Mouse (Mus musculus) liver, postnatal 0 days (tissue): ENCODE measurements at regions not wholly inside any gene's neighbourhood (a gene's known extent, or its start where the extent isn't known, plus 50 kb on each side); places are given as distances from the start of the nearest gene placed in this dataset.

Source experiments
- ATAC-seq: fragments of 200-750 bp; cut with Nextera tagmentation; 2 replicates; pipeline ENCODE4 v1.8.0; 2017; ENCODE audit warnings: mild to moderate bottlenecking, moderate library complexity
- DNase-seq: peaks from one replicate; pipeline ENCODE4 v3.0.0-alpha.2; 2016
- H3K27ac ChIP-seq: fragments of 300-500 bp; sonication (generic); 2 replicates; pipeline ENCODE4 v1.5.1; 2014; ENCODE audit warnings: antibody characterized with exemption, moderate library complexity, mild to moderate bottlenecking, low read depth
- H3K27me3 ChIP-seq: fragments of 300-500 bp; sonication (generic); 2 replicates; pipeline ENCODE4 v1.6.1; 2014; ENCODE audit warnings: low read length, control low read depth, mixed read lengths; ENCODE audit not compliant: insufficient read depth
- H3K36me3 ChIP-seq: fragments of 300-500 bp; sonication (generic); replicated peaks from 2 replicates; pipeline ENCODE4 v1.6.1; 2014; ENCODE audit warnings: mild to moderate bottlenecking, control low read depth, low read length, moderate library complexity, mixed read lengths; ENCODE audit not compliant: insufficient read depth
- H3K4me1 ChIP-seq: fragments of 300-500 bp; sonication (generic); 2 replicates; pipeline ENCODE4 v1.6.1; 2014; ENCODE audit warnings: antibody characterized with exemption, mild to moderate bottlenecking, control low read depth; ENCODE audit not compliant: insufficient read depth
- H3K4me2 ChIP-seq: fragments of 300-500 bp; sonication (generic); 2 replicates; pipeline ENCODE4 v1.6.1; 2014; ENCODE audit warnings: low read depth, mild to moderate bottlenecking, low read length, moderate library complexity, mixed read lengths
- H3K4me3 ChIP-seq: fragments of 300-500 bp; sonication (generic); 2 replicates; pipeline ENCODE4 v1.5.1; 2014; ENCODE audit warnings: low read depth, low read length
- H3K9ac ChIP-seq: fragments of 300-500 bp; sonication (generic); replicated peaks from 2 replicates; pipeline ENCODE4 v1.6.1; 2014; ENCODE audit warnings: mild to moderate bottlenecking, moderate library complexity
- H3K9me3 ChIP-seq: fragments of 300-500 bp; sonication (generic); 2 replicates; pipeline ENCODE4 v1.6.1; 2016; ENCODE audit warnings: mild to moderate bottlenecking, control low read depth, low read length, mixed read lengths
- CTCF ChIP-seq: sonication (generic); IDR thresholded peaks from 2 replicates; pipeline ENCODE4 v1.5.1; 2016; ENCODE audit warnings: antibody characterized with exemption, low read depth
- EP300 ChIP-seq: IDR thresholded peaks from 2 replicates; pipeline ENCODE4 v1.6.1; 2016; ENCODE audit warnings: antibody characterized with exemption, low read depth, mild to moderate bottlenecking
- WGBS: fragments of 180-500 bp; shearing (Covaris S2); extraction: QIAGEN DNeasy Blood & Tissue Kit; methylation state at CpG from one replicate; pipeline ENCODE4 v1.1.7; 2014; ENCODE audit not compliant: insufficient replicate concordance; 5-methylcytosine and 5-hydroxymethylcytosine counted together

GRCm38 (mm10) chr4:142694926-142695325 lies 455.7 kb upstream of the Kazn start:
- H3K9me3 ChIP-seq, result no peaks in the 10 kb centered on the region
- ATAC-seq, result no peak
- no peaks in the 10 kb centered on the region for H3K27me3 ChIP-seq
- H3K36me3 ChIP-seq, result no peaks in the 10 kb centered on the region
- H3K4me3 ChIP-seq, result no peak overlapping the region
- H3K4me1 ChIP-seq, result no peaks in the 10 kb centered on the region
- no peak for TF ChIP-seq CTCF
- TF ChIP-seq EP300, result no peak
- no peak overlapping the region for H3K4me2 ChIP-seq
- WGBS, result 69% methylated on average over 13 of the region's 13 CpGs
- no peak overlapping the region for H3K27ac ChIP-seq
- no peak for DNase-seq
- no peak overlapping the region for H3K9ac ChIP-seq

GRCm38 (mm10) chr4:142688241-142688640 lies 449.0 kb upstream of the Kazn start:
- H3K27ac ChIP-seq, result no peak overlapping the region
- no peaks in the 10 kb centered on the region; the same call in 1 of the 2 replicates for H3K9me3 ChIP-seq
- no peak for TF ChIP-seq CTCF
- TF ChIP-seq EP300, result no peak
- no peaks in the 10 kb centered on the region for H3K27me3 ChIP-seq
- H3K4me2 ChIP-seq, result no peak overlapping the region
- no peak overlapping the region for H3K9ac ChIP-seq
- WGBS, result 80% methylated on average over 6 of the region's 6 CpGs
- no peaks in the 10 kb centered on the region for H3K4me1 ChIP-seq
- no peak overlapping the region for H3K4me3 ChIP-seq
- DNase-seq (no peak), ATAC-seq (no peak)
- no peaks in the 10 kb centered on the region for H3K36me3 ChIP-seq

GRCm38 (mm10) chr4:142677426-142677825 lies 438.2 kb upstream of the Kazn start:
- ATAC-seq (no peak), DNase-seq (no peak)
- TF ChIP-seq EP300, result no peak
- no peak for TF ChIP-seq CTCF
- no peak overlapping the region for H3K9ac ChIP-seq
- no peaks in the 10 kb centered on the region for H3K36me3 ChIP-seq
- WGBS, result 89% methylated on average over 4 of the region's 4 CpGs
- no peaks in the 10 kb centered on the region for H3K9me3 ChIP-seq
- H3K27ac ChIP-seq, result no peak overlapping the region
- H3K4me2 ChIP-seq, result no peak overlapping the region
- no peak overlapping the region for H3K4me3 ChIP-seq
- H3K27me3 ChIP-seq, result no peaks in the 10 kb centered on the region
- H3K4me1 ChIP-seq, result no peaks in the 10 kb centered on the region

GRCm38 (mm10) chr4:142674641-142675465 lies 435.7 kb upstream of the Kazn start:
- Histone ChIP-seq H3K4me1 (no peaks in the 10 kb centered on the region), H3K9me3 (no peaks in the 10 kb centered on the region), H3K4me2 (no peak overlapping the region), H3K4me3 (no peak overlapping the region), H3K27me3 (no peaks in the 10 kb centered on the region), H3K27ac (no peak overlapping the region), H3K9ac (no peak overlapping the region), H3K36me3 (no peaks in the 10 kb centered on the region)
- no peak for ATAC-seq
- no peak for DNase-seq
- TF ChIP-seq EP300, result no peak
- WGBS, result 80% methylated on average over 22 of the region's 22 CpGs

GRCm38 (mm10) chr4:142671872-142672458 lies 432.8 kb upstream of the Kazn start:
- H3K9ac ChIP-seq, result no peak overlapping the region
- H3K4me1 ChIP-seq, result no peaks in the 10 kb centered on the region
- H3K27me3 ChIP-seq, result no peaks in the 10 kb centered on the region
- TF ChIP-seq EP300 (no peak), CTCF (no peak)
- DNase-seq (no peak), ATAC-seq (no peak)
- H3K36me3 ChIP-seq, result no peaks in the 10 kb centered on the region
- H3K9me3 ChIP-seq, result no peaks in the 10 kb centered on the region
- WGBS, result 70% methylated on average over 8 of the region's 8 CpGs
- no peak overlapping the region for H3K4me2 ChIP-seq
- H3K27ac ChIP-seq, result no peak overlapping the region
- H3K4me3 ChIP-seq, result no peak overlapping the region

- WGBS, result 44% methylated on average over 4 of the region's 4 CpGs
- H3K4me2 ChIP-seq, result no peak overlapping the region
Measured at GRCm38 (mm10) chr4:142664781-142665180, 425.6 kb upstream of the Kazn start.

More at GRCm38 (mm10) chr4:142664781-142665180, 425.6 kb upstream of the Kazn start:
- TF ChIP-seq EP300, result no peak
- no peak for TF ChIP-seq CTCF
- no peak for ATAC-seq
- DNase-seq, result no peak
- no peaks in the 10 kb centered on the region for H3K4me1 ChIP-seq
- H3K9ac ChIP-seq, result no peak overlapping the region
- no peaks in the 10 kb centered on the region for H3K27me3 ChIP-seq
- H3K27ac ChIP-seq, result no peak overlapping the region
- H3K9me3 ChIP-seq, result no peaks in the 10 kb centered on the region
- H3K36me3 ChIP-seq, result no peaks in the 10 kb centered on the region
- H3K4me3 ChIP-seq, result no peak overlapping the region
